Mouse (Mus musculus) limb, embryonic 12.5 days (tissue): Measurements from ENCODE around the gene Ttc7b. TPM values are rescaled to one million over a fixed set of nuclear protein-coding genes. Genes with fewer than 3 reads are reported as not detected.
A peak's percentile ranks its signal among the peaks of the same experiment; 100 is the strongest.

Experiments used
- ATAC-seq: fragments of 200-750 bp; cut with Nextera tagmentation; 2 replicates; pipeline ENCODE4 v1.8.0; 2017; ENCODE audit warnings: low read depth, moderate TSS enrichment; ENCODE audit not compliant: insufficient number of reproducible peaks, insufficient read depth, low FRiP score, low TSS enrichment
- H3K27ac ChIP-seq: fragments of 300-500 bp; sonication (generic); 2 replicates; pipeline ENCODE4 v1.5.1; 2016; ENCODE audit warnings: mild to moderate bottlenecking, moderate library complexity
- H3K27me3 ChIP-seq: fragments of 300-500 bp; sonication (generic); 2 replicates; pipeline ENCODE4 v1.6.1; 2016; ENCODE audit warnings: mild to moderate bottlenecking, moderate library complexity
- H3K36me3 ChIP-seq: fragments of 300-500 bp; sonication (generic); 2 replicates; pipeline ENCODE4 v1.6.1; 2016; ENCODE audit warnings: mild to moderate bottlenecking, moderate library complexity
- H3K4me1 ChIP-seq: fragments of 300-500 bp; sonication (generic); replicated peaks from 2 replicates; pipeline ENCODE4 v1.6.1; 2016
- H3K4me2 ChIP-seq: fragments of 300-500 bp; sonication (generic); 2 replicates; pipeline ENCODE4 v1.6.1; 2016; ENCODE audit warnings: mild to moderate bottlenecking, moderate library complexity
- H3K4me3 ChIP-seq: fragments of 300-500 bp; sonication (generic); replicated peaks from 2 replicates; pipeline ENCODE4 v1.5.1; 2016; ENCODE audit warnings: mild to moderate bottlenecking
- H3K9ac ChIP-seq: fragments of 300-500 bp; sonication (generic); replicated peaks from 2 replicates; pipeline ENCODE4 v1.6.1; 2016; ENCODE audit warnings: mild to moderate bottlenecking, moderate library complexity
- H3K9me3 ChIP-seq: fragments of 300-500 bp; sonication (generic); 2 replicates; pipeline ENCODE4 v1.6.1; 2016; ENCODE audit warnings: mild to moderate bottlenecking, moderate library complexity
- WGBS: fragments of 180-500 bp; shearing (Covaris S2); methylation state at CpG from one replicate; pipeline ENCODE4 v1.1.7; 2016; 5-methylcytosine and 5-hydroxymethylcytosine counted together
- polyA plus RNA-seq: library from polyadenylated mRNA; unstranded; fragments of >200 nt; fragmentation: Nextera tagmentation; extraction: Ambion mirVana; gene quantifications from 2 replicates; pipeline ENCODE4 v1.2.1, GENCODE M21; 2016

Ttc7b gene
- polyA plus RNA-seq, result 4.8 and 5.2 TPM in 2 replicates

GRCm38 (mm10) chr12:100520794-100521186 lies at the start of gene Ttc7b:
Gene Ttc7b, minus strand, starts transcription at chr12:100520826.
- H3K9ac ChIP-seq, result peak within 1 kb of the TSS; percentile 96
- peak within 1 kb of the TSS; percentile 80 for H3K27ac ChIP-seq
- ATAC-seq, result peak; percentile 60
- H3K27me3 ChIP-seq, result no peaks in the 10 kb centered on the region
- peaks cover 14% of the 10 kb centered on the region; the same call in 1 of the 2 replicates for H3K36me3 ChIP-seq
- peak within 1 kb of the TSS; percentile 82 for H3K4me2 ChIP-seq
- WGBS, result 4% methylated on average over 31 of the region's 42 CpGs
- H3K4me1 ChIP-seq, result peaks cover 20% of the 10 kb centered on the region
- H3K4me3 ChIP-seq, result peak within 1 kb of the TSS; percentile 82
- no peaks in the 10 kb centered on the region for H3K9me3 ChIP-seq

GRCm38 (mm10) chr12:100568831-100569230 lies 48.2 kb upstream of the Ttc7b start:
- H3K27me3 ChIP-seq, result no peaks in the 10 kb centered on the region
- ATAC-seq, result no peak
- WGBS, result 82% methylated on average over 7 of the region's 7 CpGs

GRCm38 (mm10) chr12:100568105-100568504 lies 47.5 kb upstream of the Ttc7b start:
- H3K36me3 ChIP-seq, result peaks cover 9% of the 10 kb centered on the region
- H3K4me2 ChIP-seq, result no peak overlapping the region
- ATAC-seq, result no peak
- H3K4me3 ChIP-seq, result no peak overlapping the region
- WGBS, result 83% methylated on average over 6 of the region's 6 CpGs
- no peaks in the 10 kb centered on the region for H3K27me3 ChIP-seq
- H3K4me1 ChIP-seq, result no peaks in the 10 kb centered on the region
- no peak overlapping the region for H3K9ac ChIP-seq
- H3K9me3 ChIP-seq, result no peaks in the 10 kb centered on the region
- H3K27ac ChIP-seq, result no peak overlapping the region

More at GRCm38 (mm10) chr12:100568831-100569230, 48.2 kb upstream of the Ttc7b start:
- no peaks in the 10 kb centered on the region for H3K9me3 ChIP-seq
- H3K9ac ChIP-seq, result no peak overlapping the region
- no peak overlapping the region for H3K27ac ChIP-seq
- no peak overlapping the region for H3K4me2 ChIP-seq
- H3K4me3 ChIP-seq, result no peak overlapping the region
- H3K36me3 ChIP-seq, result peaks cover 9% of the 10 kb centered on the region
- no peaks in the 10 kb centered on the region for H3K4me1 ChIP-seq

GRCm38 (mm10) chr12:100567627-100568026 lies 47.0 kb upstream of the Ttc7b start:
- ATAC-seq, result no peak
- H3K9ac ChIP-seq, result no peak overlapping the region
- peaks cover 10% of the 10 kb centered on the region; the same call in 1 of the 2 replicates for H3K36me3 ChIP-seq
- no peak overlapping the region for H3K4me3 ChIP-seq
- no peak overlapping the region for H3K4me2 ChIP-seq
- H3K27me3 ChIP-seq, result no peaks in the 10 kb centered on the region
- 85% methylated on average over 3 of the region's 3 CpGs for WGBS
- H3K27ac ChIP-seq, result no peak overlapping the region
- no peaks in the 10 kb centered on the region for H3K9me3 ChIP-seq
- H3K4me1 ChIP-seq, result no peaks in the 10 kb centered on the region

- H3K27ac ChIP-seq, result no peak overlapping the region
- WGBS, result 88% methylated on average over 6 of the region's 6 CpGs
- no peaks in the 10 kb centered on the region for H3K9me3 ChIP-seq
- no peak for ATAC-seq
- no peak overlapping the region for H3K9ac ChIP-seq
- H3K36me3 ChIP-seq, result peaks cover 11% of the 10 kb centered on the region; the same call in 1 of the 2 replicates
- H3K4me2 ChIP-seq, result no peak overlapping the region
- H3K4me1 ChIP-seq, result peaks cover 9% of the 10 kb centered on the region; the same call in 1 of the 2 replicates
- no peaks in the 10 kb centered on the region; the same call in 1 of the 2 replicates for H3K27me3 ChIP-seq
- H3K4me3 ChIP-seq, result no peak overlapping the region
Observed at GRCm38 (mm10) chr12:100553675-100554074, 33.0 kb upstream of the Ttc7b start.

- WGBS, result 93% methylated on average over 1 of the region's 1 CpGs
- no peak overlapping the region for H3K4me2 ChIP-seq
- no peak for ATAC-seq
- no peaks in the 10 kb centered on the region; the same call in 1 of the 2 replicates for H3K27me3 ChIP-seq
- no peak overlapping the region for H3K4me3 ChIP-seq
- no peak overlapping the region for H3K9ac ChIP-seq
- peaks cover 9% of the 10 kb centered on the region; the same call in 1 of the 2 replicates for H3K4me1 ChIP-seq
- H3K27ac ChIP-seq, result no peak overlapping the region
- no peaks in the 10 kb centered on the region for H3K9me3 ChIP-seq
- H3K36me3 ChIP-seq, result peaks cover 11% of the 10 kb centered on the region; the same call in 1 of the 2 replicates
Observed at GRCm38 (mm10) chr12:100551972-100552371, 31.3 kb upstream of the Ttc7b start.

- Histone ChIP-seq H3K36me3 (no peaks in the 10 kb centered on the region), H3K27ac (no peak overlapping the region), H3K27me3 (no peaks in the 10 kb centered on the region), H3K4me1 (0 out of 2 replicates have a peak, but pooled peaks cover 3% of the 10 kb centered on the region), H3K9me3 (no peaks in the 10 kb centered on the region), H3K9ac (no peak overlapping the region), H3K4me2 (no peak overlapping the region), H3K4me3 (no peak overlapping the region)
- ATAC-seq, result no peak
- 94% methylated on average over 4 of the region's 4 CpGs for WGBS
Observed at GRCm38 (mm10) chr12:100544194-100544567, 23.6 kb upstream of the Ttc7b start.

- WGBS, result 79% methylated on average over 6 of the region's 6 CpGs
- H3K9ac ChIP-seq, result no peak overlapping the region
- no peak for ATAC-seq
Observed at GRCm38 (mm10) chr12:100543437-100544193, 23.0 kb upstream of the Ttc7b start.

GRCm38 (mm10) chr12:100542494-100542893 lies 21.9 kb upstream of the Ttc7b start:
- Histone ChIP-seq H3K9me3 (no peaks in the 10 kb centered on the region), H3K36me3 (no peaks in the 10 kb centered on the region), H3K9ac (no peak overlapping the region), H3K27me3 (no peaks in the 10 kb centered on the region), H3K27ac (no peak overlapping the region), H3K4me3 (no peak overlapping the region), H3K4me1 (0 out of 2 replicates have a peak, but pooled peaks cover 3% of the 10 kb centered on the region), H3K4me2 (no peak overlapping the region)
- WGBS, result 84% methylated on average over 6 of the region's 6 CpGs
- no peak for ATAC-seq

More at GRCm38 (mm10) chr12:100543437-100544193, 23.0 kb upstream of the Ttc7b start:
- H3K4me3 ChIP-seq, result no peak overlapping the region
- 0 out of 2 replicates have a peak, but pooled peaks cover 3% of the 10 kb centered on the region for H3K4me1 ChIP-seq
- no peak overlapping the region for H3K27ac ChIP-seq
- no peaks in the 10 kb centered on the region for H3K27me3 ChIP-seq
- H3K4me2 ChIP-seq, result no peak overlapping the region
- H3K36me3 ChIP-seq, result no peaks in the 10 kb centered on the region
- H3K9me3 ChIP-seq, result no peaks in the 10 kb centered on the region

GRCm38 (mm10) chr12:100542076-100542475 lies 21.4 kb upstream of the Ttc7b start:
- Histone ChIP-seq H3K4me2 (no peak overlapping the region), H3K4me3 (no peak overlapping the region), H3K36me3 (no peaks in the 10 kb centered on the region), H3K4me1 (0 out of 2 replicates have a peak, but pooled peaks cover 3% of the 10 kb centered on the region), H3K27ac (no peak overlapping the region), H3K27me3 (no peaks in the 10 kb centered on the region), H3K9me3 (no peaks in the 10 kb centered on the region), H3K9ac (no peak overlapping the region)
- no peak for ATAC-seq
- WGBS, result 49% methylated on average over 3 of the region's 3 CpGs

- Histone ChIP-seq H3K9ac (no peak overlapping the region), H3K36me3 (no peaks in the 10 kb centered on the region), H3K4me3 (no peak overlapping the region), H3K9me3 (no peaks in the 10 kb centered on the region), H3K4me2 (no peak overlapping the region), H3K4me1 (peaks cover 8% of the 10 kb centered on the region), H3K27ac (no peak overlapping the region), H3K27me3 (no peaks in the 10 kb centered on the region)
- WGBS, result 32% methylated on average over 9 of the region's 9 CpGs
- ATAC-seq, result no peak
Observed at GRCm38 (mm10) chr12:100539158-100539714, 18.6 kb upstream of the Ttc7b start.
